Mouse (Mus musculus) intestine, embryonic 15.5 days (tissue): ENCODE results near the gene Faap100. TPM values are rescaled to one million over a fixed set of nuclear protein-coding genes. Genes with fewer than 3 reads are reported as not detected.

Source experiments
- ATAC-seq: fragments of 200-750 bp; cut with Nextera tagmentation; 2 replicates; pipeline ENCODE4 v1.8.0; 2017; ENCODE audit warnings: moderate TSS enrichment, moderate library complexity
- H3K27ac ChIP-seq: fragments of 300-500 bp; sonication (generic); 2 replicates; pipeline ENCODE4 v1.5.1; 2015; ENCODE audit warnings: mild to moderate bottlenecking, inconsistent platforms
- H3K27me3 ChIP-seq: fragments of 300-500 bp; sonication (generic); replicated peaks from 2 replicates; pipeline ENCODE4 v1.6.1; 2015; ENCODE audit warnings: inconsistent platforms
- H3K36me3 ChIP-seq: fragments of 300-500 bp; sonication (generic); 2 replicates; pipeline ENCODE4 v1.6.1; 2015; ENCODE audit warnings: inconsistent platforms
- H3K4me1 ChIP-seq: fragments of 300-500 bp; sonication (generic); replicated peaks from 2 replicates; pipeline ENCODE4 v1.6.1; 2015; ENCODE audit warnings: inconsistent platforms
- H3K4me2 ChIP-seq: fragments of 300-500 bp; sonication (generic); replicated peaks from 2 replicates; pipeline ENCODE4 v1.6.1; 2015; ENCODE audit warnings: mild to moderate bottlenecking, inconsistent platforms
- H3K4me3 ChIP-seq: fragments of 300-500 bp; sonication (generic); replicated peaks from 2 replicates; pipeline ENCODE4 v1.5.1; 2015; ENCODE audit warnings: inconsistent platforms
- H3K9ac ChIP-seq: fragments of 300-500 bp; sonication (generic); 2 replicates; pipeline ENCODE4 v1.6.1; 2015; ENCODE audit warnings: inconsistent platforms
- H3K9me3 ChIP-seq: fragments of 300-500 bp; sonication (generic); 2 replicates; pipeline ENCODE4 v1.6.1; 2016; ENCODE audit warnings: inconsistent platforms
- WGBS: fragments of 180-500 bp; shearing (Covaris S2); methylation state at CpG from one replicate; pipeline ENCODE4 v1.1.7; 2015; 5-methylcytosine and 5-hydroxymethylcytosine counted together
- polyA plus RNA-seq: library from polyadenylated mRNA; unstranded; fragments of >200 nt; fragmentation: Nextera tagmentation; extraction: Ambion mirVana; gene quantifications from 2 replicates; pipeline ENCODE4 v1.2.1, GENCODE M21; 2015

Gene Faap100
- polyA plus RNA-seq, 1 experiment from 2014 or later = 24.2 TPM

GRCm38 (mm10) chr11:120397602-120398001 lies 19.0 kb upstream of the Faap100 start:
- 78% methylated on average over 2 of the region's 2 CpGs for WGBS
- Histone ChIP-seq H3K9ac (no peak overlapping the region), H3K9me3 (no peaks in the 10 kb centered on the region), H3K27ac (no peak overlapping the region), H3K4me2 (no peak overlapping the region), H3K27me3 (no peaks in the 10 kb centered on the region), H3K36me3 (peaks cover 7% of the 10 kb centered on the region), H3K4me1 (no peaks in the 10 kb centered on the region), H3K4me3 (no peak overlapping the region)
- ATAC-seq = no peak

GRCm38 (mm10) chr11:120395661-120396060 lies 17.1 kb upstream of the Faap100 start:
- Histone ChIP-seq H3K4me2 (no peak overlapping the region), H3K9ac (no peak overlapping the region), H3K4me3 (no peak overlapping the region), H3K9me3 (no peaks in the 10 kb centered on the region), H3K36me3 (peaks cover 7% of the 10 kb centered on the region), H3K4me1 (no peaks in the 10 kb centered on the region), H3K27me3 (no peaks in the 10 kb centered on the region), H3K27ac (no peak overlapping the region)
- 83% methylated on average over 4 of the region's 4 CpGs for WGBS
- no peak for ATAC-seq

GRCm38 (mm10) chr11:120388580-120388979 lies 10.0 kb upstream of the Faap100 start:
- H3K36me3 ChIP-seq = peaks cover 33% of the 10 kb centered on the region

GRCm38 (mm10) chr11:120387157-120387556 lies 8.6 kb upstream of the Faap100 start:
- H3K27me3 ChIP-seq = no peaks in the 10 kb centered on the region
- H3K4me2 ChIP-seq = no peak overlapping the region
- H3K9me3 ChIP-seq = no peaks in the 10 kb centered on the region
- no peak overlapping the region for H3K9ac ChIP-seq
- H3K4me3 ChIP-seq = no peak overlapping the region
- no peak for ATAC-seq
- H3K4me1 ChIP-seq = no peaks in the 10 kb centered on the region
- H3K27ac ChIP-seq = no peak overlapping the region
- 65% methylated on average over 2 of the region's 2 CpGs for WGBS
- peaks cover 40% of the 10 kb centered on the region for H3K36me3 ChIP-seq

More at GRCm38 (mm10) chr11:120388580-120388979, 10.0 kb upstream of the Faap100 start:
- H3K9ac ChIP-seq = no peak overlapping the region
- no peaks in the 10 kb centered on the region for H3K4me1 ChIP-seq
- no peaks in the 10 kb centered on the region for H3K9me3 ChIP-seq
- H3K4me3 ChIP-seq = no peak overlapping the region
- no peak overlapping the region for H3K27ac ChIP-seq
- ATAC-seq = no peak
- H3K4me2 ChIP-seq = no peak overlapping the region
- no peaks in the 10 kb centered on the region for H3K27me3 ChIP-seq
- WGBS = 93% methylated on average over 9 of the region's 9 CpGs

GRCm38 (mm10) chr11:120386632-120387031 lies 8.1 kb upstream of the Faap100 start:
- Histone ChIP-seq H3K4me3 (no peak overlapping the region), H3K9ac (no peak overlapping the region), H3K27me3 (no peaks in the 10 kb centered on the region), H3K4me1 (no peaks in the 10 kb centered on the region), H3K36me3 (peaks cover 46% of the 10 kb centered on the region), H3K9me3 (no peaks in the 10 kb centered on the region), H3K4me2 (no peak overlapping the region), H3K27ac (no peak overlapping the region)
- 93% methylated on average over 6 of the region's 6 CpGs for WGBS
- ATAC-seq = no peak

- no peak for ATAC-seq
Observed at GRCm38 (mm10) chr11:120382509-120382908, 3.9 kb upstream of the Faap100 start.

GRCm38 (mm10) chr11:120381157-120381556 lies 2.6 kb upstream of the Faap100 start:
- H3K4me2 ChIP-seq = no peak overlapping the region
- no peak overlapping the region for H3K9ac ChIP-seq
- 92% methylated on average over 4 of the region's 4 CpGs for WGBS
- no peak overlapping the region for H3K4me3 ChIP-seq
- peaks cover 23% of the 10 kb centered on the region for H3K4me1 ChIP-seq
- no peak overlapping the region for H3K27ac ChIP-seq
- ATAC-seq = no peak
- no peaks in the 10 kb centered on the region for H3K9me3 ChIP-seq
- peaks cover 53% of the 10 kb centered on the region for H3K36me3 ChIP-seq
- no peaks in the 10 kb centered on the region for H3K27me3 ChIP-seq

More at GRCm38 (mm10) chr11:120382509-120382908, 3.9 kb upstream of the Faap100 start:
- 92% methylated on average over 9 of the region's 9 CpGs for WGBS
- Histone ChIP-seq H3K4me3 (no peak overlapping the region), H3K9me3 (no peaks in the 10 kb centered on the region), H3K9ac (no peak overlapping the region), H3K4me2 (no peak overlapping the region), H3K36me3 (peaks cover 56% of the 10 kb centered on the region), H3K27ac (no peak overlapping the region), H3K27me3 (no peaks in the 10 kb centered on the region), H3K4me1 (peaks cover 15% of the 10 kb centered on the region)

GRCm38 (mm10) chr11:120380271-120380670 lies 1.7 kb upstream of the Faap100 start:
- no peak overlapping the region for H3K9ac ChIP-seq
- ATAC-seq = no peak
- H3K27me3 ChIP-seq = no peaks in the 10 kb centered on the region
- H3K27ac ChIP-seq = no peak overlapping the region
- H3K36me3 ChIP-seq = peaks cover 54% of the 10 kb centered on the region
- no peak overlapping the region for H3K4me2 ChIP-seq
- H3K4me3 ChIP-seq = no peak overlapping the region
- 91% methylated on average over 3 of the region's 3 CpGs for WGBS
- no peaks in the 10 kb centered on the region for H3K9me3 ChIP-seq
- H3K4me1 ChIP-seq = peaks cover 23% of the 10 kb centered on the region

- H3K4me1 ChIP-seq = peaks cover 23% of the 10 kb centered on the region
- H3K36me3 ChIP-seq = peaks cover 58% of the 10 kb centered on the region
- 0 out of 2 replicates have a peak overlapping the region, but pooled peaks have one; percentile 38 for H3K27ac ChIP-seq
- H3K4me3 ChIP-seq = peak overlapping the region; percentile 83
- WGBS = 2% methylated on average over 39 of the region's 40 CpGs
- no peaks in the 10 kb centered on the region for H3K27me3 ChIP-seq
- H3K9ac ChIP-seq = peak overlapping the region; percentile 79
- peak overlapping the region; percentile 94 for H3K4me2 ChIP-seq
- no peaks in the 10 kb centered on the region for H3K9me3 ChIP-seq
- ATAC-seq = peak; percentile 74
Observed at GRCm38 (mm10) chr11:120378031-120378610, 443 bp downstream of the Faap100 start.

- Histone ChIP-seq H3K4me1 (peaks cover 23% of the 10 kb centered on the region), H3K9me3 (no peaks in the 10 kb centered on the region), H3K9ac (peak overlapping the region; percentile 79; the same call in 1 of the 2 replicates), H3K27ac (no peak overlapping the region), H3K36me3 (peaks cover 52% of the 10 kb centered on the region), H3K4me2 (peak overlapping the region; percentile 94), H3K27me3 (no peaks in the 10 kb centered on the region), H3K4me3 (peak overlapping the region; percentile 83)
- ATAC-seq = no peak
- WGBS = 66% methylated on average over 10 of the region's 10 CpGs
Observed at GRCm38 (mm10) chr11:120377337-120377736, 1.2 kb downstream of the Faap100 start.

GRCm38 (mm10) chr11:120376302-120377160 lies 2.0 kb downstream of the Faap100 start:
- WGBS = 88% methylated on average over 17 of the region's 17 CpGs
- Histone ChIP-seq H3K9ac (no peak overlapping the region), H3K27ac (no peak overlapping the region), H3K4me2 (0 out of 2 replicates have a peak overlapping the region, but pooled peaks have one; percentile 94), H3K9me3 (no peaks in the 10 kb centered on the region), H3K36me3 (peaks cover 43% of the 10 kb centered on the region), H3K4me3 (no peak overlapping the region), H3K27me3 (no peaks in the 10 kb centered on the region), H3K4me1 (peaks cover 23% of the 10 kb centered on the region)
- ATAC-seq = no peak

- no peaks in the 10 kb centered on the region for H3K9me3 ChIP-seq
- WGBS = 92% methylated on average over 10 of the region's 10 CpGs
- H3K4me1 ChIP-seq = peaks cover 23% of the 10 kb centered on the region
- ATAC-seq = no peak
- no peaks in the 10 kb centered on the region for H3K27me3 ChIP-seq
- H3K36me3 ChIP-seq = peaks cover 38% of the 10 kb centered on the region
- H3K4me3 ChIP-seq = no peak overlapping the region
- H3K9ac ChIP-seq = no peak overlapping the region
- H3K27ac ChIP-seq = no peak overlapping the region
- H3K4me2 ChIP-seq = no peak overlapping the region
Observed at GRCm38 (mm10) chr11:120375324-120375723, 3.2 kb downstream of the Faap100 start.
